Comparison of ENCODE assay signal across 27 mouse cellular contexts in the genomic region with DNA sequence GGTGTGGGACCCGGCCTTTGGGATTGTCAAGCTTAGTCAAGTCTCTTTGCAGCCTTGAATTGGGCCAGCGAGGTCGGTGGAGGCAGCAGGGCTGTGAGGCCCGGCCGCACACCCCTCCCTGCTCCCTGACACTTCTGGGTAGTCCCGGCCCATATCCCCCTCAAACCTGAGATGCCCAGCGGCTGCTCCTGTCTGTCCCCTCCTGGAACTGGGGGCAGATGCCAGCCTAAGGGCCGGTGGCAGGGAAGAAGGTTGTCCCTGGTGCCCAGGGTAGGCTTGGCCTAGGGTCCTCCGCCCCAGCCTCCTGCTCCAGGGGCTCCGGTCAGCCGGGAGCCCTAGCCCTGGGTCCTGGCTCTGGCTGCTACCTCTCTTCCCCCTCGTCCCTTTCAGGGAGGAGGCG. TPM values are rescaled to one million over a fixed set of nuclear protein-coding genes. Genes with fewer than 3 reads are reported as not detected.
DNase-seq lines count a peak whose midpoint lies in the region; ATAC-seq lines count a peak whose summit lies in the region.
"Had no signal": no experiment of that assay in that cellular context is flagged by ENCODE, and none has a peak within 500 bp of the region (broad histone marks: within the 10 kb centered on the region; RNA-seq: fewer than 3 reads in every experiment).

No protein-coding gene starts in this region.

- no peak overlapping the region for H3K27ac ChIP-seq in hindbrain, embryonic 13.5 days
- no peak overlapping the region for H3K27ac ChIP-seq in hindbrain, embryonic 16.5 days (ENCODE audit: low read depth, low read length)
- H3K27ac ChIP-seq in liver, embryonic 12.5 days, result peak overlapping the region; percentile 86; the same call in 1 of the 2 replicates
- no peak overlapping the region for H3K27ac ChIP-seq in embryonic facial prominence, embryonic 10.5 days (replicated peaks)
- H3K27ac ChIP-seq: embryonic facial prominence, embryonic 13.5 days; forebrain, embryonic 10.5 days; forebrain, embryonic 15.5 days; heart, adult 2 months; heart, embryonic 10.5 days; heart, embryonic 13.5 days; hindbrain, embryonic 12.5 days; hindbrain, postnatal 0 days had no signal

- H3K9me3 ChIP-seq in hindbrain, embryonic 13.5 days, result no peaks in the 10 kb centered on the region
- H3K9me3 ChIP-seq in hindbrain, embryonic 16.5 days (ENCODE audit: control insufficient read depth, low read length), result no peaks in the 10 kb centered on the region
- H3K9me3 ChIP-seq in liver, embryonic 12.5 days (replicated peaks), result no peaks in the 10 kb centered on the region
- no peaks in the 10 kb centered on the region for H3K9me3 ChIP-seq in embryonic facial prominence, embryonic 10.5 days
- H3K9me3 ChIP-seq: embryonic facial prominence, embryonic 13.5 days; forebrain, embryonic 10.5 days; forebrain, embryonic 15.5 days; heart, embryonic 10.5 days; heart, embryonic 13.5 days; hindbrain, embryonic 12.5 days had no signal

- no peak overlapping the region for H3K4me2 ChIP-seq in hindbrain, embryonic 13.5 days
- no peak overlapping the region for H3K4me2 ChIP-seq in hindbrain, embryonic 16.5 days (ENCODE audit: low read length)
- no peak overlapping the region for H3K4me2 ChIP-seq in liver, embryonic 12.5 days
- H3K4me2 ChIP-seq: embryonic facial prominence, embryonic 13.5 days; forebrain, embryonic 15.5 days; heart, embryonic 13.5 days; hindbrain, embryonic 12.5 days had no signal

- no peak for ATAC-seq in hindbrain, embryonic 13.5 days (ENCODE audit: low FRiP score)
- ATAC-seq in hindbrain, embryonic 16.5 days, result no peak
- ATAC-seq in liver, embryonic 12.5 days, result no peak
- ATAC-seq: activated CD4-positive, CD25-positive, alpha-beta regulatory T cell, adult 4 months; forebrain, embryonic 15.5 days; hindbrain, postnatal 0 days; inflammation-experienced regulatory T-cells, adult 6 months had no signal

- no peak overlapping the region for H3K4me3 ChIP-seq in hindbrain, embryonic 13.5 days
- H3K4me3 ChIP-seq in hindbrain, embryonic 16.5 days (ENCODE audit: low read length), result no peak overlapping the region
- H3K4me3 ChIP-seq in liver, embryonic 12.5 days, result no peak overlapping the region
- H3K4me3 ChIP-seq in embryonic facial prominence, embryonic 10.5 days, result 0 out of 2 replicates have a peak overlapping the region, but pooled peaks have one; percentile 0
- H3K4me3 ChIP-seq: embryonic facial prominence, embryonic 13.5 days; forebrain, embryonic 10.5 days; forebrain, embryonic 15.5 days; heart, adult 2 months; heart, embryonic 10.5 days; heart, embryonic 13.5 days; hindbrain, embryonic 12.5 days had no signal

- WGBS in hindbrain, embryonic 13.5 days, result 87% methylated on average over 13 of the region's 13 CpGs
- WGBS in hindbrain, embryonic 16.5 days, result 90% methylated on average over 8 of the region's 13 CpGs
- 84% methylated on average over 13 of the region's 13 CpGs for whole genome bisulfite sequencing in liver, embryonic 12.5 days (ENCODE audit: insufficient replicate concordance)
- WGBS in embryonic facial prominence, embryonic 10.5 days, result 88% methylated on average over 13 of the region's 13 CpGs

- H3K27me3 ChIP-seq in hindbrain, embryonic 13.5 days, result no peaks in the 10 kb centered on the region
- no peaks in the 10 kb centered on the region for H3K27me3 ChIP-seq in hindbrain, embryonic 16.5 days (replicated peaks; ENCODE audit: control insufficient read depth, insufficient read depth, low read length)
- H3K27me3 ChIP-seq in liver, embryonic 12.5 days (replicated peaks), result no peaks in the 10 kb centered on the region
- no peaks in the 10 kb centered on the region for H3K27me3 ChIP-seq in embryonic facial prominence, embryonic 10.5 days (replicated peaks; ENCODE audit: low read depth, poor library complexity, severe bottlenecking)
- H3K27me3 ChIP-seq: embryonic facial prominence, embryonic 13.5 days; forebrain, embryonic 15.5 days; heart, embryonic 13.5 days; hindbrain, embryonic 12.5 days had no signal

- peak overlapping the region; percentile 46; the same call in 1 of the 2 replicates for H3K9ac ChIP-seq in hindbrain, embryonic 13.5 days
- H3K9ac ChIP-seq in hindbrain, embryonic 16.5 days (ENCODE audit: low read depth, low read length), result no peak overlapping the region
- H3K9ac ChIP-seq in liver, embryonic 12.5 days, result no peak overlapping the region
- H3K9ac ChIP-seq: embryonic facial prominence, embryonic 13.5 days; forebrain, embryonic 15.5 days; hindbrain, embryonic 12.5 days had no signal

- peak; percentile 8 for DNase-seq in cerebellum, adult 11 months
- DNase-seq in cerebellum, adult 9-10 months, result no peak
- DNase-seq in liver, result no peak
- no peak for DNase-seq in embryonic facial prominence, embryonic 10.5 days (ENCODE audit: low spot score)
- DNase-seq in right cerebral cortex, postnatal 4 days, result no peak
- DNase-seq: adrenal gland, adult 8-10 months; adrenal gland, postnatal 25 days; cerebellum, adult 18-20 months; cerebellum, adult 9-11 months; cerebellum, postnatal 25 days; gastrocnemius, postnatal 25 days; heart, adult 2 months; heart, postnatal 14 days had no signal

- peaks cover 16% of the 10 kb centered on the region for H3K4me1 ChIP-seq in hindbrain, embryonic 13.5 days (replicated peaks)
- peaks cover 6% of the 10 kb centered on the region for H3K4me1 ChIP-seq in hindbrain, embryonic 16.5 days (ENCODE audit: control insufficient read depth, insufficient read depth, low read depth, low read length)
- H3K4me1 ChIP-seq in liver, embryonic 12.5 days, result peaks cover 81% of the 10 kb centered on the region
- peaks cover 24% of the 10 kb centered on the region for H3K4me1 ChIP-seq in embryonic facial prominence, embryonic 10.5 days

- H3K36me3 ChIP-seq in hindbrain, embryonic 13.5 days, result peaks cover 62% of the 10 kb centered on the region
- peaks cover 40% of the 10 kb centered on the region for H3K36me3 ChIP-seq in hindbrain, embryonic 16.5 days (ENCODE audit: control insufficient read depth, insufficient read depth, low read length)
- peaks cover 66% of the 10 kb centered on the region for H3K36me3 ChIP-seq in liver, embryonic 12.5 days
- peaks cover 70% of the 10 kb centered on the region for H3K36me3 ChIP-seq in embryonic facial prominence, embryonic 10.5 days (replicated peaks)

RNA-seq across cellular contexts. Expression of gene Prkag1, which starts 2.7 kb away (rescaled TPM):
- polyA plus RNA-seq in hindbrain, embryonic 13.5 days (2015; fragmentation: Nextera tagmentation; extraction: Ambion mirVana), result 73.4 and 77.5 TPM in 2 replicates
- 72.5 and 74.4 TPM in 2 replicates for polyA plus RNA-seq in hindbrain, embryonic 16.5 days (2015; fragmentation: Nextera tagmentation; extraction: Ambion mirVana)
- 114 TPM in 2 replicates for polyA plus RNA-seq in liver, embryonic 12.5 days (2016; fragmentation: Nextera tagmentation; extraction: Ambion mirVana)
- polyA plus RNA-seq in embryonic facial prominence, embryonic 10.5 days (2016; fragmentation: Nextera tagmentation; extraction: Ambion mirVana), result 83.5 and 85.3 TPM in 2 replicates

RNA-seq across cellular contexts. Expression of gene Ddn, which starts 24.8 kb away (rescaled TPM):
- polyA plus RNA-seq in hindbrain, embryonic 13.5 days (2015; fragmentation: Nextera tagmentation; extraction: Ambion mirVana), result 0.63 and 0.69 TPM in 2 replicates
- 0.30 and 0.31 TPM in 2 replicates for polyA plus RNA-seq in hindbrain, embryonic 16.5 days (2015; fragmentation: Nextera tagmentation; extraction: Ambion mirVana)
- not detected in 2 replicates for polyA plus RNA-seq in liver, embryonic 12.5 days (2016; fragmentation: Nextera tagmentation; extraction: Ambion mirVana)
- not detected in 2 replicates for polyA plus RNA-seq in embryonic facial prominence, embryonic 10.5 days (2016; fragmentation: Nextera tagmentation; extraction: Ambion mirVana)
- polyA plus RNA-seq: activated CD4-positive, CD25-positive, alpha-beta regulatory T cell, adult 4 months; embryonic facial prominence, embryonic 13.5 days; heart, embryonic 10.5 days; inflammation-experienced regulatory T-cells, adult 6 months had no signal

RNA-seq across cellular contexts. Expression of gene Kmt2d, which starts 36.9 kb away (rescaled TPM):
- 11.6 and 12.1 TPM in 2 replicates for polyA plus RNA-seq in hindbrain, embryonic 13.5 days (2015; fragmentation: Nextera tagmentation; extraction: Ambion mirVana)
- 8.8 and 9.3 TPM in 2 replicates for polyA plus RNA-seq in hindbrain, embryonic 16.5 days (2015; fragmentation: Nextera tagmentation; extraction: Ambion mirVana)
- 7.0 TPM in 2 replicates for polyA plus RNA-seq in liver, embryonic 12.5 days (2016; fragmentation: Nextera tagmentation; extraction: Ambion mirVana)
- polyA plus RNA-seq in embryonic facial prominence, embryonic 10.5 days (2016; fragmentation: Nextera tagmentation; extraction: Ambion mirVana), result 12.1 and 12.7 TPM in 2 replicates

RNA-seq across cellular contexts. Expression of gene Wnt1, which starts 44.4 kb away (rescaled TPM):
- polyA plus RNA-seq in hindbrain, embryonic 13.5 days (2015; fragmentation: Nextera tagmentation; extraction: Ambion mirVana), result 3.7 and 4.6 TPM in 2 replicates
- polyA plus RNA-seq in hindbrain, embryonic 16.5 days (2015; fragmentation: Nextera tagmentation; extraction: Ambion mirVana), result 1.2 and 2.3 TPM in 2 replicates
- polyA plus RNA-seq in liver, embryonic 12.5 days (2016; fragmentation: Nextera tagmentation; extraction: Ambion mirVana), result not detected in 2 replicates
- 1.0 and 1.5 TPM in 2 replicates for polyA plus RNA-seq in embryonic facial prominence, embryonic 10.5 days (2016; fragmentation: Nextera tagmentation; extraction: Ambion mirVana)
- polyA plus RNA-seq: activated CD4-positive, CD25-positive, alpha-beta regulatory T cell, adult 4 months; embryonic facial prominence, embryonic 13.5 days; gonadal fat pad, adult 2 months; heart, adult 2 months; heart, embryonic 10.5 days; heart, embryonic 13.5 days; heart, embryonic 16.5 days had no signal

RNA-seq across cellular contexts. Expression of gene Wnt10b, which starts 56.1 kb away (rescaled TPM):
- 0.12 TPM in 1 of 2 replicates, not detected in the other for polyA plus RNA-seq in hindbrain, embryonic 13.5 days (2015; fragmentation: Nextera tagmentation; extraction: Ambion mirVana)
- polyA plus RNA-seq in hindbrain, embryonic 16.5 days (2015; fragmentation: Nextera tagmentation; extraction: Ambion mirVana), result 0.06 TPM in 1 of 2 replicates, not detected in the other
- not detected in 2 replicates for polyA plus RNA-seq in liver, embryonic 12.5 days (2016; fragmentation: Nextera tagmentation; extraction: Ambion mirVana)
- 0.34 and 0.40 TPM in 2 replicates for polyA plus RNA-seq in embryonic facial prominence, embryonic 10.5 days (2016; fragmentation: Nextera tagmentation; extraction: Ambion mirVana)
- polyA plus RNA-seq: forebrain, embryonic 15.5 days; hindbrain, postnatal 0 days had no signal
